Mouse (Mus musculus) kidney, embryonic 16.5 days (tissue): ENCODE data around the gene Slc44a5. TPM values are rescaled to one million over a fixed set of nuclear protein-coding genes. Genes with fewer than 3 reads are reported as not detected.

Experiments used
- ATAC-seq: fragments of 200-750 bp; cut with Nextera tagmentation; 2 replicates; pipeline ENCODE4 v1.8.0; 2017; ENCODE audit warnings: moderate TSS enrichment; ENCODE audit not compliant: low FRiP score, low TSS enrichment
- H3K27ac ChIP-seq: fragments of 300-500 bp; sonication (generic); 2 replicates; pipeline ENCODE4 v1.5.1; 2014; ENCODE audit warnings: low read length
- H3K27me3 ChIP-seq: fragments of 300-500 bp; sonication (generic); 2 replicates; pipeline ENCODE4 v1.6.1; 2014; ENCODE audit warnings: low read length, control low read depth, mixed read lengths; ENCODE audit not compliant: insufficient read depth
- H3K36me3 ChIP-seq: fragments of 300-500 bp; sonication (generic); 2 replicates; pipeline ENCODE4 v1.6.1; 2014; ENCODE audit warnings: low read length, control low read depth, mixed read lengths; ENCODE audit not compliant: insufficient read depth
- H3K4me1 ChIP-seq: fragments of 300-500 bp; sonication (generic); 2 replicates; pipeline ENCODE4 v1.6.1; 2014; ENCODE audit warnings: low read length, control low read depth, mixed read lengths; ENCODE audit not compliant: insufficient read depth
- H3K4me2 ChIP-seq: fragments of 300-500 bp; sonication (generic); replicated peaks from 2 replicates; pipeline ENCODE4 v1.6.1; 2014; ENCODE audit warnings: low read depth, low read length
- H3K4me3 ChIP-seq: fragments of 300-500 bp; sonication (generic); 2 replicates; pipeline ENCODE4 v1.5.1; 2014; ENCODE audit warnings: mild to moderate bottlenecking, low read length
- H3K9ac ChIP-seq: fragments of 300-500 bp; sonication (generic); replicated peaks from 2 replicates; pipeline ENCODE4 v1.6.1; 2014; ENCODE audit warnings: low read length
- H3K9me3 ChIP-seq: fragments of 300-500 bp; sonication (generic); 2 replicates; pipeline ENCODE4 v1.6.1; 2016; ENCODE audit warnings: low read length, control low read depth
- WGBS: fragments of 180-500 bp; shearing (Covaris S2); extraction: QIAGEN DNeasy Blood & Tissue Kit; methylation state at CpG from one replicate; pipeline ENCODE4 v1.1.7; 2014; 5-methylcytosine and 5-hydroxymethylcytosine counted together
- polyA plus RNA-seq: library from polyadenylated mRNA; unstranded; fragments of >200 nt; fragmentation: Nextera tagmentation; extraction: Ambion mirVana; gene quantifications from 2 replicates; pipeline ENCODE4 v1.2.1, GENCODE M21; 2015

Gene Slc44a5
- polyA plus RNA-seq, 1 experiment from 2014 or later, result 0.65 TPM

DNA sequence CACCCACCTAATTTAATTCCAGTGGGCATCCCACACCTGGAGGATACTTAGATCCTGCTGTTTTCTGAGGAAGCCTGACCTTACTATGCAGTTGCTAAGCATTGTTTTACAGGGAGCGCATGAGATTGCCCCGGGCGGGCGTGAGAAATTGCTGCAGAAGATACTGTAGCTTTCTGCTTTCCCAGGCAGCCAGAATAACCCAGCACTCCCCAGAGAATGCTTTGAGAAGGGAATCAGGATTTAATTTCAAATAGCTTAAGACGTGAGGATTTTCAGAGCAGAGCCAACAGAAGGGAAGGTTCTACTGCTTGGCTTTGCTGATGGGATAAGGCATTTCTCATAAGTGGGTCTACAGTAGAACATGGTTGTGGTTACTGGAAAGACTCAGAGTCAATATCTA lies 142.8 kb downstream of the Slc44a5 start:
- ATAC-seq, result no peak
- Histone ChIP-seq H3K4me1 (peaks cover 4% of the 10 kb centered on the region; the same call in 1 of the 2 replicates), H3K27ac (no peak overlapping the region), H3K4me2 (no peak overlapping the region), H3K4me3 (no peak overlapping the region), H3K36me3 (no peaks in the 10 kb centered on the region), H3K27me3 (no peaks in the 10 kb centered on the region), H3K9ac (no peak overlapping the region), H3K9me3 (no peaks in the 10 kb centered on the region)
- 84% methylated on average over 5 of the region's 5 CpGs for WGBS

DNA sequence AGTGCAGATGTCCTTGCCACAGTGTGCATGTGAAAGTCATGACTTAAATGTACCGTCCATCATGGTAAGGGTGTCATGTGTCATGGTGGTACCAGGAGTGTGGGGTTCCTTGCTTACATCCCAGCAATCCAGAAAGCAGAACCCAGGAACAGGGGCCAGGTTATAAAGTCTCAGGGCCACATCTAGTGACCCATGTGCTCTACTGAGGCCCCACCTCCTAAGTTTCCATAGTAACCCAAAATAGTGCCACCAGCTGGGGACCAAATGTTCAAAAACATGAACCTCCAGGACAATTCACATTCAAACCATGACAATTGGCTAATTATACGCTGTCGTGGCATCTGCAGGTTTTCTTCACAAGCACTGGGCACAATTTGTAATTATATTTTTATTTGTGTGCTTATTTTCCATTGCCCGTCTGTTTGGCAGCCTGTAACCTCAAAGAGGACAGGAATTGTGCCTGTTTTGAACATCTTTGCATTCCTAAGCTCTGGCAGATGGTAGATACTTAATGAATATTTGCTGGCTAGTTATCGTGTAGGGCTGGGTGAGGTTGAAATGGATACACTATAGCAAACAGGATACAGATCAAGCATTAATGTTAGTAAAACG lies 145.9 kb downstream of the Slc44a5 start:
- H3K36me3 ChIP-seq, result no peaks in the 10 kb centered on the region
- ATAC-seq, result no peak
- no peak overlapping the region for H3K4me3 ChIP-seq
- H3K4me2 ChIP-seq, result no peak overlapping the region
- H3K27ac ChIP-seq, result no peak overlapping the region
- H3K27me3 ChIP-seq, result no peaks in the 10 kb centered on the region
- no peaks in the 10 kb centered on the region for H3K4me1 ChIP-seq
- no peaks in the 10 kb centered on the region for H3K9me3 ChIP-seq
- no peak overlapping the region for H3K9ac ChIP-seq
- WGBS, result 79% methylated on average over 6 of the region's 6 CpGs

DNA sequence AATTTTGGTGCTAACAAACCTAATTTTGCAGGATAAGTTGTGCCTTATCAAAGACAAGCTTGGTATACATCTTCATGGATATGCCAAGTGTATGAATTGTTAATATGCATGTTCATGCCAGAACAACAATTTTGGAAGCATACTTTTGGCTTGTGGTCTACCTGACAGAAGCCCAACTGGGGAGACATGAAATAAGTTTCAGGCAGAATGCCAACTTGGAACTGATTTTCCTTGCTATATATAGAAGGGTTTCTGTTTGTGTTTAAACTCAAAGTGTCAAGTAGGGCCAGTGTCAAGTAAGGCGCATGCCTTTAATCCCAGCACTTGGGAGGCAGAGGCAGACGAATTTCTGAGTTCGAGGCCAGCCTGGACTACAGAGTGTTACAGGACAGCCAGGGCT lies 149.3 kb downstream of the Slc44a5 start:
- Histone ChIP-seq H3K36me3 (no peaks in the 10 kb centered on the region), H3K4me1 (peaks cover 16% of the 10 kb centered on the region), H3K4me2 (no peak overlapping the region), H3K9ac (no peak overlapping the region), H3K4me3 (no peak overlapping the region), H3K9me3 (no peaks in the 10 kb centered on the region), H3K27ac (no peak overlapping the region), H3K27me3 (no peaks in the 10 kb centered on the region)
- ATAC-seq, result no peak
- WGBS, result 83% methylated on average over 3 of the region's 3 CpGs

DNA sequence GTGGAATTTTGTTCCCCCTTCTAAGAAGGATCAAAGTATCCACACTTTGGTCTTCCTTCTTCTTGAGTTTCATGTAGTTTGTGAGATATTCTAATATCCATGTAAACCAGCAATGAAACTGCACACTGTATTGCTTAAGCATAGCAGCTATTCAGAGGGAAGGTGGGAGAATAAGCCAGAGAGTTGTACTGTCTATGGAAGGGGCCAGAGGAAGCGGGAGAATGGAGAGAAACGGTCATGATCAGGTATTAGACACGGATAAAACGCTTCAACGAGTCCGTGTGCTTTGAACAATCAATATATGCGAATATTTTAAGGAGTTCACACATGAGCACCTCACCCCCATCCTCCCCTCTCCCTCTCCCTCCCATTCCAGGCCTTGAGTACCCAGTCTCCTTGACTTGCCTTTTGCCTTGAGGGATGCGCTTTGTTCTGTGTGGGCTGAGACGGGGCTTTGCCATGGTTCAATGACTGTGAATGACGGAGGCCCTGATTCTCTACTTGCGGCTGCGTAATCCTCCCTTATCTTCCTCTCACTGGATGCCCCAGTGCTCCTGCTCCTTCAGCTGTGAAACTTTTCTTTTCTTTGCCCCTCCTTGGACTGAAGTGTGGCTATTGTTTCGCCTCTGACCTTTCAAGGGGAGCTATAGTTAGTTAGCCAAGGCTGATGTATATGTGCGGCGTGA lies 151.8 kb downstream of the Slc44a5 start:
- Histone ChIP-seq H3K9ac (no peak overlapping the region), H3K4me3 (no peak overlapping the region), H3K4me2 (no peak overlapping the region; the same call in 1 of the 2 replicates), H3K36me3 (no peaks in the 10 kb centered on the region), H3K4me1 (peaks cover 16% of the 10 kb centered on the region), H3K27ac (peak overlapping the region; percentile 27), H3K9me3 (no peaks in the 10 kb centered on the region), H3K27me3 (no peaks in the 10 kb centered on the region)
- 33% methylated on average over 15 of the region's 15 CpGs for WGBS
- peak; percentile 93 for ATAC-seq

DNA sequence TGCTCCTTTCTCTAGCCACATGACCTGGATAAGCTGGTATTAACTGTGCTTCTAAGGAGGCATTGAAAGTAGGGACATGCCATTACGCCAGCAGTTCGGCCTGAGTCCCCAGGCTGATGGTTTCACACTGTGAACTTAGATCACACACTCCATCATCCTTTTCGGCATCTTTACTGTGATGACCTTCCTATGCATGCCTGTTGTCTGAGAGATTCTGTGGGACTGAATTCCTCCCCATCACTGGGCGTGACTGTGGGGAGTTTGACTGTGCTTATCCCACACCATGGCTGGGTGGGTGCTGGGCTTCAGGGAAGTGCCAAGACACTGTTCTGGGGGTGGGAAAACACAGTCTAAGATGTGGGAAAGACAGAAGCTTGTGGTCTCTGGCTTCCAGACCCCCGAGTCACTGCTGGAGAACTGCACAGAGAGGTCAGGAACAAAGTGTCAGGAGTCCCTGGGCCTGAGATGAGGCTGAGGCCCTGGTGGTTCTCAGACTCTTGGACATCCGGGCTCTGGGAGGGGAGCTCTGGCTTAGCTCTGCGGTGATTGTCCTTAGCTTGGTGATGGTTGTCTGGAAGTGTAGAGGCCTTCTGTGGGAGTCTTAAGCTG lies 152.6 kb downstream of the Slc44a5 start:
- Histone ChIP-seq H3K4me2 (no peak overlapping the region; the same call in 1 of the 2 replicates), H3K4me1 (peaks cover 16% of the 10 kb centered on the region), H3K9me3 (no peaks in the 10 kb centered on the region), H3K27me3 (no peaks in the 10 kb centered on the region), H3K9ac (no peak overlapping the region), H3K27ac (peak overlapping the region; percentile 27), H3K36me3 (no peaks in the 10 kb centered on the region), H3K4me3 (no peak overlapping the region)
- WGBS, result 44% methylated on average over 7 of the region's 7 CpGs
- ATAC-seq, result peak; percentile 59; the same call in 1 of the 2 replicates

DNA sequence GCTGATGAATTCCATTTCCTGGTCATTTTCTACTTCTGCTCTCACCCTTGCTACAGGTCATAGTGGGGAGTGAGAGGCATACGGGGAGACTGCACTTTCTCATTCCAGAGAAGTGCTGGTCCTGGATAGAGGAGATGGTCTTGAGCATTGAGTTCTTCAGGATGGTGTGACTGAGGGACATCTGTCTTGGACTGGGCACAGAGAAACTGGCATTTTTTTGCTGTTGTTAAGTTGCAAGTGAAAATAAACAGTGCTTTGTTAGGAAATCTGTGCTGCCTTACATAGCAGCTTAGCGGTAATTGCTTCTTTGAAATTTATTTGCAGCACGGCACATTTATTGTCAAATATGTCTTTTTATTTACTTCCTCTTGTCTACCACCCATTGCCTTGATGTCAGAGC lies 154.0 kb downstream of the Slc44a5 start:
- no peaks in the 10 kb centered on the region for H3K36me3 ChIP-seq
- no peak for ATAC-seq

DNA sequence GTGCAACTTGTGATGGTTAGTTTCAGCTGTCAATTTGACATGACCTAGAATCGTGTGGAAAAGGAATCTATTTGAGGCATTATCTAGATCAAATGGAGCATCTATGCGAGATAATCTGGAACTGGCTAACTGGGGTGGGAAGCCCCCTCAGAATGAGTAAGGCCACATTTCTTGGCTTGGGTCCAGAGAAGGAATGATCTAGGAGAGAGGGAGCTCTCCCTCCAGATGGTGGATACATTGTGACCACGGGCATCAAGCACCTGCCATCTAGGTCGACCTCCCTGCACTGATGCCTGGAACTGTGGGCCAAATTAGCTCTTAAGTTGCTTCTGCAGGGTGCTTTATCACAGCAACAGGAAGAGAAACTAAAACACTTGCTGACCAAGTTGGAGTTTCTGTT lies 155.8 kb downstream of the Slc44a5 start:
- Histone ChIP-seq H3K27me3 (no peaks in the 10 kb centered on the region), H3K4me2 (no peak overlapping the region), H3K9me3 (no peaks in the 10 kb centered on the region), H3K4me3 (no peak overlapping the region), H3K4me1 (peaks cover 16% of the 10 kb centered on the region), H3K9ac (no peak overlapping the region), H3K36me3 (no peaks in the 10 kb centered on the region), H3K27ac (no peak overlapping the region)
- ATAC-seq, result no peak
- 63% methylated on average over 4 of the region's 4 CpGs for WGBS

More for the DNA sequence above, 154.0 kb downstream of the Slc44a5 start:
- no peak overlapping the region for H3K9ac ChIP-seq
- no peak overlapping the region for H3K27ac ChIP-seq
- H3K27me3 ChIP-seq, result no peaks in the 10 kb centered on the region
- H3K9me3 ChIP-seq, result no peaks in the 10 kb centered on the region
- peaks cover 16% of the 10 kb centered on the region for H3K4me1 ChIP-seq
- no peak overlapping the region for H3K4me3 ChIP-seq
- 86% methylated on average over 3 of the region's 3 CpGs for WGBS
- H3K4me2 ChIP-seq, result no peak overlapping the region

DNA sequence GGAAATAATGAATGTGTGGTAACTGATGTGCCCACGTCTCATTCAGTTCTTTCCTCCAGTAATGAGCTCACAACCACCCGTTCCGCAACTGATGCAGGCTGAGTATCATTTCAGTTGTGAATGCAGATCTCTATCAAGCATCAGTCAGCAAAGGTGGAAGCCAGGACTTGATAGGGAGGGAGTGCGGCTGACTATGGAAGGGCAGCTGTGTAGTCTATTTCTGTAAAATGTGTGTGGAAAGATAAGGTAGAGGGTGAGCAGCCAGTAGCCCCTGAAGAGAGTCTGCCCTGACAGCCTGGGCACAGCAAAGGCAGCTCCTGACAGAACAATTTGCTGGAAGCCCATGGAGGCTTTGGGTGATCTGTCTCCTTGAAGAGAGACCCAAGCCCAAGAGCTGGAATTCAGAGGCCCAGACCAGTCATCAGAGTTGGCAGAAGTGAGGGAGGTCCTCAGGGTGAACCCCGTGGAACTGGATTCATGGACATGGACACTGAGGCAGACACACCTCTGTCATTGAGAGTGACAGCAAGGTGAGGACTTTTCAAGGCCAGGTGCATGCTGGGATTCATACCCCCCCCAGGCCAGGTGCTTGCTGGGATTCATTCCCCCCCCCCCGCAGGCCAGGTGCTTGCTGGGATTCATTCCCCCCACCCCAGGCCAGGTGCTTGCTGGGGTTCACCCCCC lies 157.3 kb downstream of the Slc44a5 start:
- Histone ChIP-seq H3K9ac (no peak overlapping the region), H3K4me1 (peaks cover 9% of the 10 kb centered on the region), H3K36me3 (no peaks in the 10 kb centered on the region), H3K9me3 (no peaks in the 10 kb centered on the region), H3K4me3 (no peak overlapping the region), H3K27ac (no peak overlapping the region), H3K27me3 (no peaks in the 10 kb centered on the region), H3K4me2 (no peak overlapping the region)
- 90% methylated on average over 6 of the region's 6 CpGs for WGBS
- no peak for ATAC-seq

DNA sequence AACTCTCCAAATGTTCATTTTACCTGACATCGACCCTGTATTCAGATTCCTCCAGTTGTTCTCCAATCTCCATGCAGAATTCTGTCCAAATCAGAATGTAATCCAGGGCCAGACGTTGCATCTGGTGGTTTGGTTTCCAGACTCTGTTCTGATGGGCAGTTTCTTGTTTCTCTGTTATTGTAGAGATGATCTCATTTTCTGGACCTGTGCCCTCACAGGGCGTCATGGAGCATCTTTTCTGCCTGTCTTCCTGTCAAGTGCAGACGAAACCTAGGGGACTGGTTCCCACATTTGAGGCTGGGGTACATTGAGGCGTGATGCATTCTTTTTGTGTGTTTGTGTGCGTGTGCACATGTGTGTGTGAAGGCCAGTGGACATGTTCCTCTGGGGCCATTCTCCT lies 160.8 kb downstream of the Slc44a5 start:
- Histone ChIP-seq H3K4me2 (no peak overlapping the region), H3K9me3 (no peaks in the 10 kb centered on the region), H3K36me3 (no peaks in the 10 kb centered on the region), H3K27ac (no peak overlapping the region), H3K27me3 (no peaks in the 10 kb centered on the region), H3K9ac (no peak overlapping the region), H3K4me3 (no peak overlapping the region), H3K4me1 (no peaks in the 10 kb centered on the region)
- ATAC-seq, result no peak
- 71% methylated on average over 6 of the region's 6 CpGs for WGBS
